Mouse (Mus musculus) kidney, adult 18-20 months (tissue): ENCODE data around the gene 4930556J24Rik.
"Not testable (repeated sequence)": the region's sequence is repeated elsewhere in the genome, so short reads cannot be mapped to it uniquely, and the experiment has no call there.

Experiments used
- DNase-seq: peaks from one replicate; pipeline ENCODE4 v3.0.0; 2021

The 4930556J24Rik gene

GRCm38 (mm10) chr11:3976678-3977077 lies at the start of gene 4930556J24Rik:
TSS of gene 4930556J24Rik (minus strand) at chr11:3976778.
- no peak for DNase-seq

GRCm38 (mm10) chr11:4023321-4023720 lies 46.7 kb upstream of the 4930556J24Rik start:
- no peak for DNase-seq

- DNase-seq, result not testable (repeated sequence)
Observed at GRCm38 (mm10) chr11:4022111-4022510, 45.5 kb upstream of the 4930556J24Rik start.

GRCm38 (mm10) chr11:4015796-4016195 lies 39.2 kb upstream of the 4930556J24Rik start:
- DNase-seq, result not testable (repeated sequence)

GRCm38 (mm10) chr11:4012616-4013015 lies 36.0 kb upstream of the 4930556J24Rik start:
- DNase-seq, result no peak

GRCm38 (mm10) chr11:4006462-4006861 lies 29.9 kb upstream of the 4930556J24Rik start:
- DNase-seq, result no peak

- no peak for DNase-seq
Observed at GRCm38 (mm10) chr11:4005220-4005805, 28.7 kb upstream of the 4930556J24Rik start.

- peak; percentile 81 for DNase-seq
Observed at GRCm38 (mm10) chr11:4001603-4002002, 25.0 kb upstream of the 4930556J24Rik start.

GRCm38 (mm10) chr11:3999547-3999946 lies 23.0 kb upstream of the 4930556J24Rik start:
- DNase-seq, result no peak

- peak; percentile 11 for DNase-seq
Observed at GRCm38 (mm10) chr11:3997978-3998720, 21.6 kb upstream of the 4930556J24Rik start.

- DNase-seq, result no peak
Observed at GRCm38 (mm10) chr11:3996840-3997239, 20.3 kb upstream of the 4930556J24Rik start.

GRCm38 (mm10) chr11:3995511-3995910 lies 18.9 kb upstream of the 4930556J24Rik start:
- DNase-seq, result no peak

GRCm38 (mm10) chr11:3993914-3994313 lies 17.3 kb upstream of the 4930556J24Rik start:
- no peak for DNase-seq

GRCm38 (mm10) chr11:3993132-3993531 lies 16.6 kb upstream of the 4930556J24Rik start:
- no peak for DNase-seq

- DNase-seq, result peak; percentile 59
Observed at GRCm38 (mm10) chr11:3989748-3990147, 13.2 kb upstream of the 4930556J24Rik start.

GRCm38 (mm10) chr11:3983863-3984745 lies 7.5 kb upstream of the 4930556J24Rik start:
- DNase-seq, result peak; percentile 79

GRCm38 (mm10) chr11:3983291-3983862 lies 6.8 kb upstream of the 4930556J24Rik start, which contains the start of gene Gal3st1:
TSS of gene Gal3st1 (plus strand) at chr11:3983636.
- DNase-seq, result peak; percentile 66

GRCm38 (mm10) chr11:3982275-3983209 lies 6.0 kb upstream of the 4930556J24Rik start:
- DNase-seq, result peak; percentile 69

GRCm38 (mm10) chr11:3981536-3981935 lies 5.0 kb upstream of the 4930556J24Rik start:
- DNase-seq, result no peak

GRCm38 (mm10) chr11:3978421-3978820 lies 1.8 kb upstream of the 4930556J24Rik start:
- DNase-seq, result no peak

GRCm38 (mm10) chr11:3974311-3974710 lies 2.3 kb downstream of the 4930556J24Rik start:
- DNase-seq, result no peak

- DNase-seq, result no peak
Observed at GRCm38 (mm10) chr11:3973081-3973480, 3.5 kb downstream of the 4930556J24Rik start.
